12 mouse cellular contexts compared by ENCODE assay signal in genomic region chr17:56907096-56907495, GRCm38 (mm10). TPM values are rescaled to one million over a fixed set of nuclear protein-coding genes. Genes with fewer than 3 reads are reported as not detected.
DNase-seq lines count a peak whose midpoint lies in the region.
"Had no signal": no experiment of that assay in that cellular context is flagged by ENCODE, and none has a peak within 500 bp of the region (broad histone marks: within the 10 kb centered on the region; RNA-seq: fewer than 3 reads in every experiment).

No protein-coding gene starts in this region.

- DNase-seq in adipocyte (ENCODE audit: low spot score): peak; percentile 17
- DNase-seq in gonadal fat pad, adult 2 months (ENCODE audit: low read depth): peak; percentile 44
- DNase-seq in kidney, postnatal 36 days: peak; percentile 74 to 84
- DNase-seq in lung, postnatal 36 days: peak; percentile 94
- DNase-seq in neural tube, embryonic 10.5 days (ENCODE audit: extremely low spot score, low spot score): no peak
- no peak for DNase-seq in spleen, postnatal 36 days (ENCODE audit: low spot score in 2 of 2)
- no peak for DNase-seq in thymus, postnatal 14 days
- DNase-seq in embryo, embryonic 10 days (ENCODE audit: low spot score): no peak
- DNase-seq: adrenal gland, postnatal 14 days; gastrocnemius, postnatal 10 days had no signal

RNA-seq across cellular contexts. Expression of gene Mllt1, which starts 28.1 kb away (rescaled TPM):
- polyA plus RNA-seq in gonadal fat pad, adult 2 months (2012; rRNA removed): 33.6 and 36.4 TPM in 2 replicates

RNA-seq across cellular contexts. Expression of gene 1700061G19Rik, which starts 31.8 kb away (rescaled TPM):
- 0.23 and 0.38 TPM in 2 replicates for polyA plus RNA-seq in gonadal fat pad, adult 2 months (2012; rRNA removed)

RNA-seq across cellular contexts. Expression of gene Acsbg2, which starts 32.8 kb away (rescaled TPM):
- polyA plus RNA-seq in gonadal fat pad, adult 2 months (2012; rRNA removed): 0.74 and 1.5 TPM in 2 replicates
- polyA plus RNA-seq: forebrain, embryonic 13.5 days; liver, adult 2 months had no signal

Comparison
In these comparisons a context has a peak if more than half of its experiments do, and no peak if none do; other contexts are left out.
1. DNase-seq: peak in adipocyte (single experiment), gonadal fat pad, adult 2 months (single experiment), kidney, postnatal 36 days (2 of 2) and lung, postnatal 36 days (single experiment); none in neural tube, embryonic 10.5 days (single experiment), spleen, postnatal 36 days (0 of 2), thymus, postnatal 14 days (single experiment) and embryo, embryonic 10 days (single experiment).